Mouse (Mus musculus): ENCODE results near the gene Rasgrf1.

The Rasgrf1 gene

GRCm38 (mm10) chr9:89972321-89972720, 62.6 kb downstream of the Rasgrf1 start:
- no peak for DNase-seq

GRCm38 (mm10) chr9:89973856-89974255, 64.1 kb downstream of the Rasgrf1 start:
- peak in 1 of 2 experiments; percentile 8 for DNase-seq

GRCm38 (mm10) chr9:89974463-89974931, 64.8 kb downstream of the Rasgrf1 start:
- DNase-seq = no peak

GRCm38 (mm10) chr9:89976366-89976940, 66.7 kb downstream of the Rasgrf1 start:
- DNase-seq = no peak

- DNase-seq = no peak
Measured at GRCm38 (mm10) chr9:89979248-89979647, 69.5 kb downstream of the Rasgrf1 start.

GRCm38 (mm10) chr9:89982256-89982655, 72.5 kb downstream of the Rasgrf1 start:
- DNase-seq = no peak

- DNase-seq = no peak
Measured at GRCm38 (mm10) chr9:89988053-89988452, 78.3 kb downstream of the Rasgrf1 start.

- no peak for DNase-seq
Measured at GRCm38 (mm10) chr9:89988811-89989528, 79.3 kb downstream of the Rasgrf1 start.

GRCm38 (mm10) chr9:90006432-90006831, 96.7 kb downstream of the Rasgrf1 start:
- no peak for DNase-seq

GRCm38 (mm10) chr9:90007094-90007493, 97.4 kb downstream of the Rasgrf1 start:
- DNase-seq = no peak

- no peak for DNase-seq
Measured at GRCm38 (mm10) chr9:90008138-90008537, 98.4 kb downstream of the Rasgrf1 start.

GRCm38 (mm10) chr9:90011849-90012248, 102.1 kb downstream of the Rasgrf1 start:
- no peak for DNase-seq

- no peak for DNase-seq
Measured at GRCm38 (mm10) chr9:90014649-90015048, 104.9 kb downstream of the Rasgrf1 start.

GRCm38 (mm10) chr9:90016204-90016603, 106.5 kb downstream of the Rasgrf1 start:
- DNase-seq = no peak

- DNase-seq = no peak
Measured at GRCm38 (mm10) chr9:90020866-90021265, 111.2 kb downstream of the Rasgrf1 start.

GRCm38 (mm10) chr9:90021442-90021841, 111.7 kb downstream of the Rasgrf1 start:
- DNase-seq = no peak

- DNase-seq = no peak
Measured at GRCm38 (mm10) chr9:90027709-90028108, 118.0 kb downstream of the Rasgrf1 start.

- DNase-seq = peak in 1 of 2 experiments; percentile 8
Measured at GRCm38 (mm10) chr9:90033922-90034321, 124.2 kb downstream of the Rasgrf1 start.

GRCm38 (mm10) chr9:90035168-90035567, 125.5 kb downstream of the Rasgrf1 start:
- no peak for DNase-seq

- no peak for DNase-seq
Measured at GRCm38 (mm10) chr9:90035794-90036193, 126.1 kb downstream of the Rasgrf1 start.

GRCm38 (mm10) chr9:90036313-90036712, 126.6 kb downstream of the Rasgrf1 start:
- no peak for DNase-seq

GRCm38 (mm10) chr9:90038535-90038934, 128.8 kb downstream of the Rasgrf1 start:
- DNase-seq = no peak

- DNase-seq = no peak
Measured at GRCm38 (mm10) chr9:90040916-90041315, 131.2 kb downstream of the Rasgrf1 start.

- DNase-seq = no peak
Measured at GRCm38 (mm10) chr9:90041556-90041955, 131.8 kb downstream of the Rasgrf1 start.
